28 mouse cellular contexts compared by ENCODE assay signal in genomic region chr5:73551836-73552235, GRCm38 (mm10).
"Had no signal": no experiment of that assay in that cellular context is flagged by ENCODE, and none has a peak within 500 bp of the region (broad histone marks: within the 10 kb centered on the region; RNA-seq: fewer than 3 reads in every experiment).

No protein-coding gene starts in this region.

- H3K4me1 ChIP-seq: embryonic facial prominence, embryonic 10.5 days; embryonic facial prominence, embryonic 12.5 days; embryonic facial prominence, embryonic 13.5 days; forebrain, embryonic 10.5 days; forebrain, embryonic 12.5 days; forebrain, embryonic 13.5 days; forebrain, embryonic 15.5 days had no signal

- H3K4me2 ChIP-seq: embryonic facial prominence, embryonic 12.5 days; embryonic facial prominence, embryonic 13.5 days; embryonic facial prominence, embryonic 15.5 days; forebrain, embryonic 12.5 days; forebrain, embryonic 13.5 days; forebrain, embryonic 15.5 days had no signal

- H3K36me3 ChIP-seq: embryonic facial prominence, embryonic 15.5 days had no signal

- DNase-seq: cerebellum, adult 2 months; cerebellum, adult 8-10 months; cerebellum, adult 9-10 months; cerebellum, adult 9-11 months; cerebellum, postnatal 10 days; cerebellum, postnatal 14 days; cerebellum, postnatal 25 days; cerebellum, postnatal 36 days; embryo, embryonic 11 days; forebrain, postnatal 0 days; gastrocnemius, postnatal 10 days; gastrocnemius, postnatal 14 days; gastrocnemius, postnatal 36 days; heart, adult 11 months; heart, adult 18-20 months; heart, adult 2 months had no signal

- H3K9ac ChIP-seq: embryonic facial prominence, embryonic 12.5 days; embryonic facial prominence, embryonic 13.5 days; embryonic facial prominence, embryonic 15.5 days; forebrain, embryonic 12.5 days; forebrain, embryonic 13.5 days; forebrain, embryonic 15.5 days; forebrain, postnatal 0 days had no signal

- H3K9me3 ChIP-seq: embryonic facial prominence, embryonic 10.5 days; embryonic facial prominence, embryonic 12.5 days; embryonic facial prominence, embryonic 13.5 days; embryonic facial prominence, embryonic 15.5 days; forebrain, embryonic 10.5 days; forebrain, embryonic 12.5 days; forebrain, embryonic 13.5 days; forebrain, embryonic 15.5 days; heart, embryonic 10.5 days had no signal

- ATAC-seq: forebrain, embryonic 13.5 days; forebrain, embryonic 14.5 days; forebrain, embryonic 15.5 days; forebrain, embryonic 16.5 days; forebrain, postnatal 0 days had no signal

- H3K4me3 ChIP-seq: embryonic facial prominence, embryonic 10.5 days; embryonic facial prominence, embryonic 12.5 days; embryonic facial prominence, embryonic 13.5 days; embryonic facial prominence, embryonic 15.5 days; erythroblast, embryonic 14.5 days; forebrain, embryonic 10.5 days; forebrain, embryonic 12.5 days; forebrain, embryonic 13.5 days; forebrain, embryonic 15.5 days; heart, adult 2 months; heart, embryonic 10.5 days had no signal

- H3K27ac ChIP-seq: embryonic facial prominence, embryonic 10.5 days; embryonic facial prominence, embryonic 12.5 days; embryonic facial prominence, embryonic 13.5 days; embryonic facial prominence, embryonic 15.5 days; forebrain, embryonic 10.5 days; forebrain, embryonic 12.5 days; forebrain, embryonic 13.5 days; forebrain, embryonic 15.5 days; heart, adult 2 months; heart, embryonic 10.5 days had no signal

- H3K27me3 ChIP-seq: embryonic facial prominence, embryonic 12.5 days; embryonic facial prominence, embryonic 13.5 days; embryonic facial prominence, embryonic 15.5 days; forebrain, embryonic 12.5 days; forebrain, embryonic 13.5 days; forebrain, embryonic 15.5 days had no signal
